Mouse (Mus musculus): ENCODE data around the gene Pyroxd1. TPM values are rescaled to one million over a fixed set of nuclear protein-coding genes. Genes with fewer than 3 reads are reported as not detected.
A peak's percentile ranks its signal among the peaks of the same experiment; 100 is the strongest.

Pyroxd1 gene
- polyA plus RNA-seq, 1 experiment: 4.1 TPM

GRCm38 (mm10) chr6:142357106-142357505 is 11.7 kb downstream of the Pyroxd1 start:
- no peak overlapping the region for H3K4me3 ChIP-seq
- peaks cover 48% of the 10 kb centered on the region for H3K36me3 ChIP-seq (ENCODE audit: control insufficient read depth, insufficient read depth)
- no peak overlapping the region for H3K4me2 ChIP-seq (ENCODE audit: low read depth)
- no peaks in the 10 kb centered on the region for H3K27me3 ChIP-seq (ENCODE audit: control insufficient read depth, insufficient read depth, insufficient read length)
- H3K79me2 ChIP-seq (ENCODE audit: control insufficient read depth, insufficient read depth): no peaks in the 10 kb centered on the region
- H3ac ChIP-seq (ENCODE audit: control insufficient read depth, insufficient read length): no peak overlapping the region
- TF ChIP-seq E2F4 (IDR thresholded peaks at IDR 0.05; ENCODE audit: insufficient read depth) (no peak), POLR2AphosphoS2 (IDR thresholded peaks at IDR 0.05; ENCODE audit: insufficient read length, low read depth) (no peak), USF1 (IDR thresholded peaks at IDR 0.05; ENCODE audit: low read depth) (no peak), MAX (IDR thresholded peaks at IDR 0.05; ENCODE audit: low read depth) (no peak), REST (IDR thresholded peaks at IDR 0.05; ENCODE audit: insufficient read depth, insufficient read length) (no peak), POLR2A (IDR thresholded peaks at IDR 0.05; ENCODE audit: insufficient read length, low read depth) (no peak), TCF12 (IDR thresholded peaks at IDR 0.05; ENCODE audit: insufficient read depth, poor library complexity, severe bottlenecking) (no peak), MYOD1 (IDR thresholded peaks at IDR 0.05; ENCODE audit: control insufficient read depth in 1 of 3, insufficient read length in 2 of 3, low read depth in 2 of 3) (no peak), MYOG (IDR thresholded peaks at IDR 0.05; ENCODE audit: control insufficient read depth in 1 of 3, insufficient read depth in 1 of 3, insufficient read length in 2 of 3, low read depth in 2 of 3) (no peak), SRF (IDR thresholded peaks at IDR 0.05; ENCODE audit: control insufficient read depth, insufficient read length, low read depth) (no peak), CEBPB (IDR thresholded peaks at IDR 0.05; ENCODE audit: insufficient read depth, poor library complexity, severe bottlenecking) (no peak), TCF3 (IDR thresholded peaks at IDR 0.05; ENCODE audit: insufficient read length, low read depth) (no peak)

DNA sequence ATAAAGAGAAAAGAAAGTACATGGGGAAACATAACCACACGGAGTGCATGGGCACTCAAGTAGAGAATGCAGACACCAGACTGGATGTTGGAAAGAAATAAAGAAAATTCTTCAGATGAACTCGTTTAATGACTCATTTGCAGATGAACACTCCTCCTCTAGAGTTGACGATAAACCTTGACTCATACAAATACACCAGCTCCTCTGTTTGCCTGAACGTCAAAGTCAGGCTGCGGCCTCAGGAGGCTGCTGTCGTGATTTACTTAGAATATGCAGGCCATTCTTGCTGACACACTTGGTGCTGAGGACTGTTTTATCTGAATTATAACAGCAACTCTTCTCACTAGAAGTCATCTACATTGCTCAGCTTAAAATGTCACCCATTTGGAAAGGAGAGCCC is 16.6 kb downstream of the Pyroxd1 start:
- Histone ChIP-seq H3K27me3 (ENCODE audit: control insufficient read depth, insufficient read depth, insufficient read length) (no peaks in the 10 kb centered on the region), H3K4me2 (ENCODE audit: low read depth) (no peak overlapping the region), H3K4me3 (no peak overlapping the region), H3K79me2 (ENCODE audit: control insufficient read depth, insufficient read depth) (no peaks in the 10 kb centered on the region), H3ac (ENCODE audit: control insufficient read depth, insufficient read length) (no peak overlapping the region), H3K36me3 (ENCODE audit: control insufficient read depth, insufficient read depth) (peaks cover 33% of the 10 kb centered on the region)
- TF ChIP-seq REST (IDR thresholded peaks at IDR 0.05; ENCODE audit: insufficient read depth, insufficient read length) (no peak), POLR2A (IDR thresholded peaks at IDR 0.05; ENCODE audit: insufficient read length, low read depth) (no peak), TCF3 (IDR thresholded peaks at IDR 0.05; ENCODE audit: insufficient read length, low read depth) (no peak), MYOD1 (IDR thresholded peaks at IDR 0.05; ENCODE audit: control insufficient read depth in 1 of 3, insufficient read length in 2 of 3, low read depth in 2 of 3) (no peak), TCF12 (IDR thresholded peaks at IDR 0.05; ENCODE audit: insufficient read depth, poor library complexity, severe bottlenecking) (no peak), USF1 (IDR thresholded peaks at IDR 0.05; ENCODE audit: low read depth) (no peak), POLR2AphosphoS2 (IDR thresholded peaks at IDR 0.05; ENCODE audit: insufficient read length, low read depth) (no peak), MAX (IDR thresholded peaks at IDR 0.05; ENCODE audit: low read depth) (no peak), E2F4 (IDR thresholded peaks at IDR 0.05; ENCODE audit: insufficient read depth) (no peak), CEBPB (IDR thresholded peaks at IDR 0.05; ENCODE audit: insufficient read depth, poor library complexity, severe bottlenecking) (no peak), MYOG (IDR thresholded peaks at IDR 0.05; ENCODE audit: control insufficient read depth in 1 of 3, insufficient read depth in 1 of 3, insufficient read length in 2 of 3, low read depth in 2 of 3) (no peak), SRF (IDR thresholded peaks at IDR 0.05; ENCODE audit: control insufficient read depth, insufficient read length, low read depth) (no peak)

DNA sequence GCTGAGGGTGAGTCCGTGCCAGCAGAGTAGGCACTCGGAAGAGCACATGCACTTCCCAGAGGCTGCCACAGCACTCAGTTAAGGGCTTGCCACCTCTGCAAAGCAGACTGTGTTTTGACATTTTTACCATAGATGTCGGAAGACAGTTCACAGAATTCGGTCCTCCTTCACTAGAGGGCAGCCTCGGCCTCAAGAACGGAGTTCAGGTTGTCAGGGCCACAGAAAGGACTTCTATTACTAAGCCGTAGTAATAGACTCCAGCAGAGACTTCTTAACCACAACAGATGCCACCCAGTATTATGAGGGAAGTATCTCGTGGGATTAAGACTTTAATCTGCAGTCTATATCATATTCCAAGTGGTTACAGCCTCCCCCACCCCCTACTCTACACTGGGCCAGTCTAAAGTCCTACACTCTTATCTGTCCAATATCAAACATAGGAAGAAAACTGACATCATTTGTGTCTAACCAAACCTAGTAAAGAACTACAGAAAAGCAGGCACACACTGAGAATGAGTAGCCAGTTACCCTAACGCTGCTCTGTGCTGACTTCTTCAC is 17.6 kb downstream of the Pyroxd1 start:
- Histone ChIP-seq H3ac (ENCODE audit: control insufficient read depth, insufficient read length) (no peak overlapping the region), H3K27me3 (ENCODE audit: control insufficient read depth, insufficient read depth, insufficient read length) (no peaks in the 10 kb centered on the region), H3K36me3 (ENCODE audit: control insufficient read depth, insufficient read depth) (peaks cover 25% of the 10 kb centered on the region), H3K79me2 (ENCODE audit: control insufficient read depth, insufficient read depth) (no peaks in the 10 kb centered on the region), H3K4me2 (ENCODE audit: low read depth) (no peak overlapping the region), H3K4me3 (no peak overlapping the region)
- no peak for TF ChIP-seq POLR2A (IDR thresholded peaks at IDR 0.05; ENCODE audit: insufficient read length, low read depth)
- peak; percentile 16 for TF ChIP-seq POLR2AphosphoS2 (IDR thresholded peaks at IDR 0.05; ENCODE audit: insufficient read length, low read depth)

DNA sequence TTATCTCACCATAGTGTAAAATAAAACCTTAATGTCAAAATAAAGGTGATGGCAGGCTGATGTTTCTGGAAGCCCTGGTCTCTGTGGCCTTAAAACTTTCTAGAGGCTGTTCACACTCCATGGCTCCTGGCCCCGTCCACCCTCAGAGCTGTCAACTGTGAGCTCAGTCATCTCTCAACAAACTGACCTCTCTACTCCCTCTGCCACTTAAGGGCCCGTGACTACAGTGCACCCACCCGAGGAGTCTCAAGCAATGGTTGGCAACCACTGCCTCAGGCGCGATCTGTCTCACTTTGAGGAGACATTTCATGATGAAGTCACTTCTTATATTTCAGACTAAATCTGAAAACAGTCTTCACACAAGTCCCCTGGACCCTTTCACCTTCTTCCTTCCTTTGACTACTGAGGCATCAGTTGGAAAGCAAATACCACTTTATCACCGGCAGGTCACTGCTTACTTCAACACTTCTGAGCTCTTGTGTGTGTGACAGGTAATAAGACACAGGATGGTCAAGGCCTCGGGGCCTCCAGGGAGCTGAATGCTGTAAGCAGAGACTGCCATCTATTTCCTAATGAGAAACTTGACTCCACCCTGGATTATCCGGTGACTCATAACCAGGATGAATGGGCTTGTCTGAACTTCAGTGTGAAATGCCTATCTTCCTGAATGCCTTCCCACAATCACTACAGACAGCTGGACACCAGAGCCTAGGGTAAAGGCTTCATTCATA is 20.5 kb downstream of the Pyroxd1 start:
- Histone ChIP-seq H3K4me3 (no peak overlapping the region), H3ac (ENCODE audit: control insufficient read depth, insufficient read length) (no peak overlapping the region), H3K36me3 (ENCODE audit: control insufficient read depth, insufficient read depth) (peaks cover 18% of the 10 kb centered on the region), H3K27me3 (ENCODE audit: control insufficient read depth, insufficient read depth, insufficient read length) (no peaks in the 10 kb centered on the region), H3K79me2 (ENCODE audit: control insufficient read depth, insufficient read depth) (no peaks in the 10 kb centered on the region), H3K4me2 (ENCODE audit: low read depth) (peak overlapping the region; percentile 36)
- TF ChIP-seq MAX (IDR thresholded peaks at IDR 0.05; ENCODE audit: low read depth): no peak
- peak in 2 of 3 experiments; percentile 36 to 49 for TF ChIP-seq MYOD1 (IDR thresholded peaks at IDR 0.05; ENCODE audit: control insufficient read depth in 1 of 3, insufficient read length in 2 of 3, low read depth in 2 of 3)

DNA sequence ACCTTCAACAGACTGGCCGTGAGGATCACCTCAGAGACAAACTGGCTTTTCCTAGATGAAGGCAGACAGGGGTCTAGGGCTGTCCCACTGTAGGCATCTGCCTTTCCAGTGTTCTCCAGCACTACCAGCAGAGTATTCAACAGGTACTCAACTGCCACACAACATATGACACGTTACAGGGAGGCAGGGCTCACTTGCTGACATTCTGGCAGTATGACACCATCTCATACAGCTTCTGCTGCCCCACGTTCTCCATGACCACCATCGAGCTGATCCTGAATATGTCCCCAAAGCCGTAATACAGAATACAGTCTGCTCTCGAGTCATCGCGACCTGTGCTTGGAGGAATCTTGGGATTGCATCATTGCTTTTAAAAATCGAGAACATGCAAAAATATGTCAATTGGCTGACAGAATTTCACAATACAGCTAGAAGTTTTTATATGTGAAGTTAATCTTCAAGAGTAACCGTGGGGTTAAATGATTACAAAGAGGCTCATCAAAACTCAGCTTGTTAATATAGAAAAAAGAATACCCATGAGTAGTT is 21.1 kb downstream of the Pyroxd1 start:
- H3K4me3 ChIP-seq: no peak overlapping the region
- TF ChIP-seq CEBPB (IDR thresholded peaks at IDR 0.05; ENCODE audit: insufficient read depth, poor library complexity, severe bottlenecking): peak; percentile 57
- no peak for TF ChIP-seq POLR2AphosphoS2 (IDR thresholded peaks at IDR 0.05; ENCODE audit: insufficient read length, low read depth)
- H3K36me3 ChIP-seq (ENCODE audit: control insufficient read depth, insufficient read depth): peaks cover 12% of the 10 kb centered on the region
- H3ac ChIP-seq (ENCODE audit: control insufficient read depth, insufficient read length): no peak overlapping the region
- H3K27me3 ChIP-seq (ENCODE audit: control insufficient read depth, insufficient read depth, insufficient read length): no peaks in the 10 kb centered on the region
- no peaks in the 10 kb centered on the region for H3K79me2 ChIP-seq (ENCODE audit: control insufficient read depth, insufficient read depth)
- peak overlapping the region; percentile 33 for H3K4me2 ChIP-seq (ENCODE audit: low read depth)
